Mouse (Mus musculus) ZHBTc4 (cell line): ENCODE results near the gene Rack1.
"Not testable (repeated sequence)": the region's sequence is repeated elsewhere in the genome, so short reads cannot be mapped to it uniquely, and the experiment has no call there.

Source experiments
- DNase-seq: peaks from one replicate; pipeline ENCODE4 v3.0.0-alpha.2; 2011; ENCODE audit warnings: low read depth, low spot score

Rack1 gene

DNA sequence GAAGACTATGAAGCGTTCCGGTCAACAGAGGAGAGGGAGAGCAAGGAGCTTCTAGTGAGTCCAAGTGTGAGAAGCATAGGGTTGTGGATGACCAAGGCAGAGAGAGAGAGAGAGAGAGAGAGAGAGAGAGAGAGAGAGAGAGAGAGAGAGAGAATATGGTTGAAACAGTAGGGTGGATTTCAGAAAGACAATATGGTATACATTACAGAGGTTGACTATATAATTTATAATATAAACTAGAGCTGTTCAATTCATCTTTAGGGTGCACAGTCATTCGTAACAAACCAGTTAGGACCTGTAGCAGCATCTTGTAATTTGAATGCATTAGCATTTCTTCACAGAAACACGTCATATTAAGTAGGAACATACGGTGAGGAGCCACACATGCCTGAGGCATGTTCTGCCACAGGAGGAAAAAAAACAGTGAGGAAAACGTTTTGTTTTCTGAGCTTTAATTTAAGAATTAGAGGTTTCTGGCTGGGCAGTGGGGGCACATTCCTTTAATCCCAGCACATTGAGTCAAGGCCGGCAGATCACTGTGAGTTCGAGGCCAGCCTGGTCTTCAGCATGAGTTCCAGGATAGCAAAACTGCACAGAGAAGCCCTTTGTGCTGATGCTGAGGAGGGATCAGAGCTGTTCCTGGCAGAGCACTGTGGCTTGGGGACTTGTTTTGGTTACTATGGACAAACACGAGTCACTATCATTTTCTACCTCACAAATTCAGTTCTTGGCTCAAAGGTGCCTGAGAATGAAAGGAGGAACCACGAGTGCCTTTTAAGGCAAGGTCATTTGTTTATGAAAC, 38.9 kb downstream of the Rack1 start:
- peak; percentile 38 for DNase-seq

DNA sequence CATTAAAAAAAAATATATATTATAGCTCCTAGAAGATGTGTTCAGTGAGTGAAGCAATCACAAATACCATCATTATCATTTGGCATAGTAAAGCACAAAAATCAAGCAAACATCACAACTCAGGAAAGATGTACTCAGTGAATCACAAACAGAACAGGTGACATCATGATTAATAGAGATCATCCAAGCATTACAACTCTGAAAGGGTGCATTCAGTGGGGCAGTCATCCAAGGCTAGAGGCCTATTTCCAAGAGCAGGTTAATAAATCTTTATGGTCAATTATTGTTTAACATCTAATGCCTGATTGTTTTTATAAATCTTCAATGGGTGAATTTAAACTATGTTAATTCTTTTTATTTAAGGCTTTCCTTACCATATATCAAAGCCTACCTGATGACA, 40.7 kb downstream of the Rack1 start:
- no peak for DNase-seq

DNA sequence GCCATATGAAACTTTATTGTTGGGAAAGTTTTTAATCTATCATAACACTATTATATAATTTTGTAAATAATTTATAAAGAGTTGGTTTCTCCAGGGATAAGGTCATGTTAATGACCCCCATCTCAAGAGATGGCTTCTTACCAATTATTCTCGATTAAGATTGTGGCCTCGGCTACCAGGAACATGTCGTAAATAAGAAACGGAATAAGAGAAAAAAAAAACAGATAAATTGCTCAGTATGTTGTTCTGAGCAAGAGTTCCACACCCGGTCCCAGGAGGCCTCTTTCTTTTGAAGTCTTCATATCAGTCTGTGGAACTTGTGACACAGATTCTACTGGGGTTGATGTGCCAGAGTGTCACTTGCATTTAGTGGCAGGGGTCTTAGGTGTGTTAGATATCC, 41.1 kb downstream of the Rack1 start:
- no peak for DNase-seq

DNA sequence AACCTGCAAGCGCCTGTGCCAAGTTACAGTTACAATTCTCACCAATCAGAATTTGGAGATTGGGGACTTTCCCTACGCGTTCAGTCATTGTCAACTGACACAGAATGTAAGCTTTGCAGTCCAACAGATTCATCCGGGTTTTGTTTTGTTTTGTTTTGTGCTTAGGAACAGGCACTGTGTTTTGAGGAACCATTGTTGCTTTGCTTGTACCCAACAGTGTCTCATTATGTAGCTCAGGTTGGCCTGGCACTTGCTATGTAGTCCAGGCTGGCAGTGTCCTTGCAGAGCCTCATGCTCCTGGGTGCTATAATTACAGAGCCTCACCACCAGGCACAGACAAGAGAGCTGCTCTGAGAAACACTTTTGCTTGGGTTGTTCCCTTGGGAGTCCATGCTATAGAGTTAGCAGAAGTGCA, 42.3 kb downstream of the Rack1 start:
- no peak for DNase-seq

DNA sequence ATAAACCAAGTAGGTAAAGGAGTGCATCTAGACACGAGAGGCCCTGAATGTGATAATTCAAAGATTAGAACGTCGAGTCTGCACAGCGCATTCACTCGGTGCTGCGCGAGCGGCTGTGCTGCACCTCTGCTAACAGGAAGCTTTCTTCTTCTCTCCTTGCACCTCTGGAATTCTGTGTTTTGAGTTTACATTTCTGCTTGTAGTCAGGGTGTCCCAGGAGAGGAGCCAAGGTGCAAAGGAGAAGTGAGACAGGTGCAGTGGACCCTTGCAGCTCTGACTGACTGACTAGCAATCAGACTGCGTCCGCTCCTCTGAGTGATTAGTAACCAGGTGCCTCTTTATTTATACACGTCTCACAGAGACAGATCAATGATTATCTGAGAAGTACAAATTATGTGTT, 43.1 kb downstream of the Rack1 start:
- DNase-seq: no peak

DNA sequence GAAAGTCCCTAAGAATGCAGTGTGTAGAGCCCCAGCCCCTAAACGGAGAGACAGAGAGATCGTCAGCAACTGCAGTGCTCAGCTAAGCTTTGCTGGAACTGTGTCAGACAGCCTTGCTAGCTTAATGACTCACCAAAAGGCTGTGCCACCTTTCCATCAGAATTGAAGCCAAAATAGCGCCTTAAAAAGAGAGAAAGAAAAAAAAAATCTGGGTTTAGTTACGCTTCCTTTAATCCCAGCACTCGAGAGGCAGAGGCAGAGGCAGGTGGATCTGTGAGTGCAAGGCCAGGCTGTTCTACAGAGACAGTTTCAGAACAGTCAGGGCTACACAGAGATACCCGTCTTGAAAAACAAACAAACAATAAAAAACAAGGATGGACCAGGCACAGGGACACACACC, 44.2 kb downstream of the Rack1 start:
- DNase-seq: no peak

DNA sequence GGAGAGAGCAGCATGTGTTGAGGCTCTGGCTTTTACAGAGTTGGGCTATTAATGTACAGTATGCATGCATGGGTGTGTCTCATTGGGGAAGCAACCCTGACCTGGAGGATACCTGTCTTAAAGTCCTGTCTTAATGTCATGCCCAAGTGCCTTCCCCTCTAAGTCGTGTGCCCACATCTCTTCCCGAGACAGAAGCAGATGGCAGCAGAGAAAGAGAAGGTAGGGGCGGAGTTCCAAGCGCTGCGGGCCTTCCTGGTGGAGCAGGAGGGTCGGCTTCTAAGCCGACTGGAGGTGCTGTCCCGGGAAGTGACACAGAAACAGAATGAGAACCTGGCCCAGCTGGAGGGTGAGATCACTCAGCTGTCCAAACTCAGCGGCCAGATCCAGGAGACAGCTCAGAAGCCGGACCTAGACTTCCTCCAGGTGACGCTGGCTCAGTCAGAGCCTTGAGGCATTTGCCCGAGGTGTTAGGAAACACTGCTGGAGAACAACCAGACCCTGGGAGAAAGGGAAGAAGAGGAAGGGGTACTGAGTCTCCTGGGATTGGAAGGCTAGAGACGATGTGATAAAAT, 45.2 kb downstream of the Rack1 start:
- DNase-seq: peak; percentile 40

DNA sequence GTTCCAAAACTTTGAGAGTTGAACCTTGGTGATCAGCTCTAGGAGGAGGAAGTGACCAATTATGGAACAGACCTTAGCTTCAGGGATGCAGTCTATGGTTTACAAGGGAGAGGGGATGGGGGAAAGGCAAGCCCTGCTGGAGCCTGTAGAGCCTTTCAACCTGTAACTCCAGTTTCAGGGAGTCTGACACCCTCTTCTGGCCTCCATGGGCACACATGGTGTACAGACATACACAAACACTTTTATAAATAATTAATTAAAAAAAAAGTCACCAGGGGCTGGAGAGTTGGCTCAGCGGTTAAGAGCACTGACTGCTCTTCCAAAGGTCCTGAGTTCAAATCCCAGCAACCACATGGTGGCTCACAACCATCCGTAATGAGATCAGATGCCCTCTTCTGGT, 46.2 kb downstream of the Rack1 start:
- DNase-seq: not testable (repeated sequence)

DNA sequence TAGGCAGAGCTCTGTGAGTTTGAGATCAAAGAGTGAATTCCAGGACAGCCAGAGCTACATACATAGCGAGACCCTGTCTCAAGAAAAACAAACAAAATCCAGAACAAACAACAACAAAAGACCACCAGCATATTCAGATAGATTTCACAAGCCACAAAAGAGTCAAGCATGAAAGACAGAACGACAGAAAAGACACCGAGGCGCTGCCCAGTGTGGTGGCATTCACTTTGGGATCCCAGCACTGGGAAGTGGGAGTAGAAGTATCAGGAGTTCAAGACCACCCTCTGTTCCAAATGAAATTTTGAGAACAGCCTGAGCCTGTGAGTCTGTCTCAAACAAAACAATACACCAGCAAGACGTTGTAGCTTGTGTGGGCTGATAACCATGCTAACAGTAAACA, 46.7 kb downstream of the Rack1 start:
- no peak for DNase-seq

DNA sequence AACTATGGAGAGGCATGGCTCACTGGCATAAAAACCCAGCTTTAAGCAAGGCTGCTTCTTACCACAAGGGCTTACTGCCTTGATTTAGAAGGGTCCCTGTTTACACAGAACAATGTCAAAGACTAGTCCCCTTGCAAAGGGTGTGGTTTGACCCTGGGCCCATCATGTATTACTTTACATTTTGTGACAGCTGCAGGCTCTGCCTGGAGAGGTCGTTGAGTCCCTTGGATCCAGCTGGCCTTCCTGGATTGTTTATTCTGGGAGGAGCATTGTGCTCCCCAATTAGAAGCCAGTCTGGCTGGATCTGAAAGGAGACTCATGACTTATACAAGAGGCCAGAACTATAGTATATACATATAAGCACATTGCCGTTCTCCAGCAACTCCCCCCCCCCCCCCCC, 50.1 kb downstream of the Rack1 start:
- DNase-seq: no peak

DNA sequence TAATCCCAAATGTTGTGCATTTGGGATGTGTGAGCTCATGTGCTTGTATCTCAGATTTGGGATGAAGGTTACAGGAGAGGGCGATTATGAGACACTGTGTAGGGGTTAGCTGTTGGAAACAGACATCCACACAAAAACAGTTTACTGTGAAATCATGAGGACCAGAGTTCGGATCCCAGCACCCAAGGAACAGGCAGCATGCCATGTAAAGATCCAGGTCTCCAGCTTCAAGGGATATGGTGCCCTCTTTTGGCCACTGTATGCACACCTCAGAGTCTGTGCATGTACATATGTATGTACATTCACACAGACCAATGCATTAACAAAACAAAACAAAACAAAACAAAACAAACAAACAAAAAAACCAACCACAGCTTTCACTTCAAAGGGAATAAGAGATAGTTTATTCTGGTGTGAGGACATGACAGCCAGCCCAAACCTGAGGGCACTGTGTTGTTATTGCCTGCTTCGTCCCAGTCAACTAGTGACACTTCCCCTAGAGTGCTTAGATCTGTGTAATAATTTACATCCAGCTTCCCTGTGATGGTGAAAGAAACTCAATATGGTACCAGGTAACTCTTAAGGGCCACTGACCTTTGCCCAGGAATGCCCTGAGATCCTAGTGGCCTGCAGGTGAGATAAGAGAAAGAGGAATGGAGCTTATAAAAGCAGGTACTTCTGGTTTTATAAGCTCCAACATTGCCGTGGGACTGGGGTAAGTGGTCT, 51.3 kb downstream of the Rack1 start:
- peak; percentile 88 for DNase-seq

DNA sequence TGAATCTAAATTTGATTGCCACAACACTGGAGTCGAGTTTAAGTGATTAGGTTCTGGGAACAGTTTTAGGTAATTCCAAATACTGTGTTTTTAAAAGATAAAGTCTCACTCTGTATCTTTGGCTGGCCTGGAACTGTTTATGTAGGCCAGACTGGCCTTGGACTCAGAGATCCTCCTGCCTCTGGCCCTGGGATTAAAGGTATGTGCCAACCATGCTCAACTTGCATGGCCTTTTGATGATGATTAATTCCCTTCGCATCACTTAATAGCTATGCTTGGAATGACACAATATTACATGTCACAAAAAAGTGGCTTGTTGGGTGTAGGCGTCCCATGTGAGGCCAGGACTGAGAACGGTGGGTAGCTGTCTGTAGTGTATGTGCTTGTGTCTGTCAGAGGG, 52.1 kb downstream of the Rack1 start:
- DNase-seq: no peak

DNA sequence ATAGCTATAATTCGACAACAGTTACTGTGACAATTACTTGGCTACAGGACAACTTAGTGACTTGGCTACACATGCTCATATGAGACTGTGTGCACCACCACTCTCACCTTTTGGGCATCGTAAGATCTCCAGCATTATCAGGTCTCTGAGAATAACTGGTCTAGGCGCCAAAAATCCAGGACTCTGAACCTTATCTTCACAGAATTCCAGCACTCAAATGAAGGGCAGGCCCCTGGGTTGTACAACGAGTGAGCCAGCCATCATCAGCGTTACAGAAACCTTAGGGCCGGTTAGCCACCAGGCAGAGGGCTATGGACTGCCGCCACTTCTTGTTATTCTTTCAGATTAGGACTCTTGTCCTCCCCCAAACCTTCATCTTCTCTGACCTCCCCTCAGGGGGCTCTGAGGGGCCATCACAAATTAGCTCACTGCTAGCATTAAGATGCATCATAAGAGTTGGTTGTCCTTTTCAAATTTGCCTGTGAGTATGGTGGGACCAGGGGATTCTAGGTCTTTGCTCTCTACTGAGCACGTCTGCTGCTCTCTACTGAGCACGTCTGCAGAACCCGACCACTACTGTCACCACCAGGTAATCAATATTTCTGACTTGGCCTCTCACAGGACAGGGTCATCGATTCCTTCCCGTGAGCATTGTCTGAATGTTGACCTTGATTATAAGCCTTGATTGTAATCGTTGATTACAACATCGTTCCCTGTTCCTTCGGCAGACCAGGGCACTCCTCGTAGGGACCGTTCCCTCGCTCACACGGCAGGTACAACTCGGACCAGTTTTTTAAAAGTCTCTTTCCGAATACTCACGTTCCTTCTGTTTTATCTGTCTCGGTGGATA, 52.7 kb downstream of the Rack1 start:
- no peak for DNase-seq

DNA sequence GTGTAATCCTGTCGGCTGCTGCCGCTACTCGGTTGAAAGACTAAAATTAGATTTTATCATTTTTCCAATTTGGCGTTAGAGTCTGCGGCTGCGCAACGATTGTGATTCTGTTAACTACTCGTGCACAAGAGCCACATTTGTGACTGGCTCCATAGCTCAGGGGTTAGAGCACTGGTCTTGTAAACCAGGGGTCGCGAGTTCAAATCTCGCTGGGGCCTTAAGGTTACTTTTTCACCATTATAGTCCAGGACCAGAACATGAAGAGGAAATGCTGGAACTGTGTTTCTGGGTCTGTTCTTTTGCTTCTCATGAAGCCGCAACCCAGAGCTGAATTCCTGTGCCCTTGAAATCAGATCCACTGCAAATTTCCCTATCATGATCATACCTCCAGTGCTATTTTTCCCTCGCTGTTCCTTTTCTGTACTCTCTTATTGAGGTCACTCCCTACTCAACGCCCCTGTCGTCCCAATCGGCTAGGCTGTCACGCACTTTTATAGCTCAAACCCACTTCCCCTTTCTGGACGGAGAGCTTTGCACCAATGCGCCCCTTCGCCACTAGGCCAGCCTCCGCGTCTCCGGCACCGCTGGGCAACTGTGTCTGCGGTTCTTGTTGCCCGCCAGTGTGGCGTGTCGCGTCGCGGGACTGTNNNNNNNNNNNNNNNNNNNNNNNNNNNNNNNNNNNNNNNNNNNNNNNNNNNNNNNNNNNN, 53.5 kb downstream of the Rack1 start:
- DNase-seq: peak; percentile 82
